Mouse (Mus musculus) kidney, postnatal 10 days (tissue): ENCODE data around the gene Stradb.
"Not testable (repeated sequence)": the region's sequence is repeated elsewhere in the genome, so short reads cannot be mapped to it uniquely, and the experiment has no call there.

Experiments
- DNase-seq: peaks from one replicate; pipeline ENCODE4 v3.0.0; 2021; ENCODE audit warnings: mixed read lengths

Gene Stradb

DNA sequence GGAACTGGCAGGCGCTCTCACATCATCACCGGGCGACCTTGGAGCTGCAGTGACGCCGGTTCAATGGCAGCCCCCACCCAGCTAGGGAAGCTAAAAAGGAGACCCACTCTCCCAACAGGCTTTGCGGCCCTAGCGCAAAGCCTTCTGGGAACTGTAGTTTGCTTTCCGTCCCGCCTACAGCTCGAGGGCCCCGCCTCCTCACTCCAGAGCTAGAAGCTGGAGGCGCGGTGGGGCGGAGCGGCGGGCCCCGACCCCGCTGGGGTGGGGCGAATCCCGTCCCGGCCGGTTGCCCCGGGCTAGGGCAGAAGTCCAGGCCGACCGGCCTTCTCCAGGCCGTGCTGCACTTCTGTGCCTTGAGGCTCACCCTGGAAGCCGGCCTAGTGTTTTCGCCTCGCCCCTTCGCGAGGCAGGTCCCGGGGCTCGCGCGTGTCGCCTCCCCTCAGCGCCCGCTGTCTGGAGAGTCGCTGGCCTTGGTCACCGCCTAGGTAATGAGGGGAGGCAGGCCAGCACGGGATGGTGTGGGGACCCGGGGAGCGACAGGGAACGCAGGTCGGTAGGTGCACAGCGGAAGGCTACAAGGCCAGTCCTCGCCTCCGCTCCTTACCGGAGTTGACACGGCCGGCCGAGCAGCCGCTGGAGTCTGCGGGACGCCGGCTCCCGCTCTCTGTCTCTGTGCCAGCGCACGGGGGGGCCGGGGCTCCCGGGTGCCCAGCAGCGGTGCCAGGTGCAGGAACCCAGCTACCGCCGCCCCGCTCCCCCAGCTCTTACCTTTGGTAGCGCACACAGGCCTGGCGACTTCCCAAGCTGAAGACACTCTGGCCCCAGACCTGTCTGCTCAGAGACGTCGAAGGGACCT is at the start of gene Stradb, which contains the start of gene Trak2:
Stradb (plus strand) TSS at position 157 of the 856 bp plus-strand sequence.
Trak2 (minus strand) TSS at position 65 of the 856 bp plus-strand sequence.
- DNase-seq, result peak; percentile 97

- no peak for DNase-seq
Measured at GRCm38 (mm10) chr1:58926664-58927063, 46.7 kb upstream of the Stradb start.

DNA sequence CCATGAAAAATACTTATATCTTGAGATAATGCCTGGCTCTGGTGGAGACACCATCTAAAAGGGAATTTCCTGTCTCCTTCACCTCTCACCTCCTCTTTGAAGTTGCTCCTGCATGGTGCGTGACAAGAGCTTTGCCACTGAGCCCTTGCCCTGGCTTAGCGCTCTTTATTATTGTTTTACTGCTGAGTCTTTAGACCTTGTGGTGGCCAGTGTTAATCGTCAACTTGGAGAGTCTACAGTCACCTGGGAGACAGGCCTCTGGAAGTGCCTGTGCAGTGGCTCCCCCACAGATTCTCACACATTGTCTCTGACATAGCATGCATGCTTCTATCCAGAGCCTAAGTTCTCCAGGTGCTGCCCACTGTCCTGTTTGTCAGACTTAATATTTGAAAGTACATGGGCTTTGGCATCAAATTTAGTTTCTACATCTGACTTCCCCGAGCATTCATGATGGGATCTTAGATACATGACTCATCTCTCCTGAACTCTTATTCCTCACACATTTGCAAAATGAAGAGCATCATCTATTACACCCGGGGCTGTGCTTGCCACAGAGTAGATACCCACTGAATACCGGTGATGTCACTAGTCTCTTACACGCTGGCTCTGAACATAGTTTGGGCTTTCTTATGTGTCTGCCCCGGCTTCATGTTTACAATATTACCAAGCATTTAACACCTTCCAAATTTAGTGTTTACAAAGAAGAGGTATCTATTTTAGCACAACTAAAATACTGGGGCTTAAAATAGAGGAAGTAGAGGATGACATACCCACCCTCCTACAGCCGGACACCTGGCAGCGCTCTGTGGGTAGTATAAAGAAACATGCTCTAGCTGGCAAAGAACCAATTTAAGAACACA is 36.3 kb upstream of the Stradb start:
- peak; percentile 42 for DNase-seq

DNA sequence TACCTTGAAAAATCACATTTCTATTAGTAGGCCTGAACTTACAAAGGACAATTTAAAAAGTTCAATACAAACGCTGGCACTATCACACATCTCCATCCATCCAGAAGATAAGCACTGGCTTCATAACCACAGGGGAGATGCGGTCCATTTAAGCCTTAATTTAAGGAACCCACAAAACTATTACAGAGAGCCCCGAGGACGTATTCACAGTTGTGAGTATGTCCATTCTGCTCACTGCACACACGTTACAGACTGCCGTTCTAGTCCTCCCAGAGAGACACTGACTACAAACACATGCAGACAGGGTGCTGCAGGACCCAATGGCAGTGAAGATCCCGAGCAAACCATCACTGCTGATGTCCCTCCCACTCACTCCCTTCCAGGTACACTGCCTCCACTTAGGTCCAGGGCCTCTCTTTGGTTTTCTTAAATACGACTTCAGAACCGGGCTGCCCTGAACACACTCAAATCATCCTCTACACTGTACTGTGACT is 35.7 kb upstream of the Stradb start:
- DNase-seq, result no peak

DNA sequence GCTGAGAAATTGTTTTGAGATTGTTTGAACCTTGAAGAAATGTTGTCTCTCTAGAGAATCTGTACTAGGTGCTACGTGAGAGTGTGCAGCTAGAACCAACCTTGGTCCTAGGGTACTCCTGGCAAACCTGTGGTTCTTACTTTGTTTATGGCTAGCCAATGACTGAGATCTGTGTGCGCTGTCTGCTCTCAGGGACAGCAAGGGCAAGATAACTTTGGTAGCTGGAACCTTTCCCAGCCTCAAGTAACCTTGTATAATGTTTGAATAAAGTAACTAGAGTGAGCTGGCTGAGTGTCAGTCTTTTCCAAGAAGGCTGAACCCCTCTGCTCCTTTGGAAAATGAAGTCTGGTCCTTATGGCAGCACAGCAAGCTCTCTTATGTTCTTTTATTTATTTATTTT is 27.8 kb upstream of the Stradb start:
- no peak for DNase-seq

GRCm38 (mm10) chr1:58945960-58946670 is 27.2 kb upstream of the Stradb start:
- DNase-seq, result no peak

GRCm38 (mm10) chr1:58946718-58947117 is 26.6 kb upstream of the Stradb start:
- DNase-seq, result no peak

DNA sequence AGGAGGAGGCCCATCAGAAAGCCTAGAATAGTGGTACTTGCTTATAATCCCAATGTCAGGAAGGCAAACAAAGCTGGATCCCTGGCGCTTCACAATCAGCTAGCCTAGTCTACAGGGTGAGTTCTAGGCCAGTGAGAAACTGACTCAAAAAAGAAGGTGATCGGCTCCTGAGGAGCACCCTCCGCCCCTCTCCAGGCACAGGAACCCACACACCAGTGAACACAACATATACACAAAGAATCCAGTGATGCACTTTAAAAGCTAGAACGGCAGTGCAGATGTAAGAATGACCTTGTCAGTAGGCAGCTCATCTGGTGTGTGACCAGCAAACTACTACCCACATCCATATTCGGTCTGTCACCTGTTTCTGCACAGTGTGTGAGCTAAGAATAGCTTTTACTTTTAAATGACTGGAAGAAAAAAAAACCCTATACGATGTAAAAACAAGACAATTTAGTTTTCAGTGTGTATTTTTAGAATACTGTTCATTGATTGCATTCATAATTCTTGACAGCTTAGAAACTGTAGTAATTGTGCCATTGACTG is 23.7 kb upstream of the Stradb start:
- no peak for DNase-seq

GRCm38 (mm10) chr1:58950899-58951648 is 22.2 kb upstream of the Stradb start:
- DNase-seq, result peak; percentile 74

DNA sequence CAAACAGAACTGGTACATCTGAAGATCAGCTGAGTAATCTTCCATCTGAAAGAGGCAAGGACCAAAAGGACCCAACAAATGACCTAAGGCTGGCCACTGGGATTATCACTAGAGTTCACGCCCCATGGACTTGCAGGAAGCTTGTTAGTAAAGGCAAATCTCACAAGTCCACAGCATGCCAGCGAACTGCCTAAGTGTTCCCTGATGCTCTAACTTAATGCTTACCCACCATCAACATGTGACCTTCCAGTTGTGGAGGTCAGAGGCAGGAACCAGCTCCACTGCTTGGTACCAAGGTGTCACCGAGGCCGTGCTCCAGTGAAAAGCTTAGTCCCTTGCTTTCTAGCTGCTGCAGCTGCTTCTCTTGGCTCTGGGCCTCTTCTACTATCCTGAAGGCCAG is 21.5 kb upstream of the Stradb start:
- DNase-seq, result no peak

- DNase-seq, result no peak
Measured at GRCm38 (mm10) chr1:58952526-58952925, 20.8 kb upstream of the Stradb start.

DNA sequence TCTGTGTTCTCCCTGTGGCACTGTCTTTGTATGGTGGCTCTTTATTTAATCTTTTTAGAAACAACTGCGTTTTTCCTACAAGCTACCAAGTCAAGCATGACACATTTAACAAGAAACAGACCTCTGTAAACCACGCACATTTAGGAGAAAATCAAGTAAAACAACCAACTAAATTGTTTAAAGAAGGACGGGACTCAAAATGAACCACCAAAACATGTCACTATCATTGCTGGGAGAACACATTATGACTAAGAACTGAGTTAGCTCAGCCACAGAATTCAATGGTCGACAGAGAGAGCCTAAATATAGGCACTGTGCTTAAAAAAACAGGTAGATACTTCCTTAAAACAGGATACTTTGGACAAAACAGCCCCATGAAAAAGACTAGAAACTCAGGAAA is 20.3 kb upstream of the Stradb start:
- no peak for DNase-seq

- no peak for DNase-seq
Measured at GRCm38 (mm10) chr1:58953686-58954434, 19.5 kb upstream of the Stradb start.

- no peak for DNase-seq
Measured at GRCm38 (mm10) chr1:58954578-58955410, 18.5 kb upstream of the Stradb start.

DNA sequence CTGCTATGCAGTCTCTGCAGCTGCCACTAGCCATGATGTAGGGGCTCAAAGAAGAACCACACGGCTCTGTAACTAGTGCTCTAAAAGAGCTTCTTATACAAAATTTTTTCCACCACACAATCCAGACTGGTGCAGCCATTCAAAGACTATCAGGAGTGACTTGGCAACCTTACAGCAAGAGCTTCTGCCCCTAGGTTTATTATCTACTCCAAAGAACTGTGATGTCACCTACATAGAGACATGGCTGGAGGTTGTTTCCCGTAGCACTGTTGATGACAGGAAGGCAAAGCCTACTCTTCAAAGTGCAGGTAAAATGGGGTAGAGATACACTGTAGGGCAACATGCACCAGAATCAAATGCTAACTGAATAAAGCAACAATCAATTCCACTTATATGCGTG is 17.6 kb upstream of the Stradb start:
- no peak for DNase-seq

- DNase-seq, result peak; percentile 55
Measured at GRCm38 (mm10) chr1:58956229-58956628, 17.1 kb upstream of the Stradb start.

DNA sequence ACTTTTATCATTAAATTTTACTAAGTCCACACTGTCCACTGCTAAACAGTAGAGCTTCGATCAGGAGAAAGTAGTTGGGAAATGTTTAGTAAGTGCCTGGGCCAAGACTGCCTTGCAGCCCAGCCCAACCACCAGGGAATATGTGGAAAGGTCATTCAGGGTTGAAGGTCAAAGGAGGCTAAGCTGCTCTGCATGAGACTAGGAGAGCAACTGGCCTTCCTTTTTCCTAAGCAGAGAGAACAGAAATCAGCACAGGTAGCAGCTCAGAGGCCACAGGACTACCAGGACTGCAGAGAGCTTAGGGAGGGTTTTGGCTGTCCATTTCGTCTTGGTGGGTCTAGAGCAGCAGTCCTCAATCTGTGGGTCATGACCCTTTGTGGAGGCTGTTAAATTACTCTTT is 15.4 kb upstream of the Stradb start:
- no peak for DNase-seq

DNA sequence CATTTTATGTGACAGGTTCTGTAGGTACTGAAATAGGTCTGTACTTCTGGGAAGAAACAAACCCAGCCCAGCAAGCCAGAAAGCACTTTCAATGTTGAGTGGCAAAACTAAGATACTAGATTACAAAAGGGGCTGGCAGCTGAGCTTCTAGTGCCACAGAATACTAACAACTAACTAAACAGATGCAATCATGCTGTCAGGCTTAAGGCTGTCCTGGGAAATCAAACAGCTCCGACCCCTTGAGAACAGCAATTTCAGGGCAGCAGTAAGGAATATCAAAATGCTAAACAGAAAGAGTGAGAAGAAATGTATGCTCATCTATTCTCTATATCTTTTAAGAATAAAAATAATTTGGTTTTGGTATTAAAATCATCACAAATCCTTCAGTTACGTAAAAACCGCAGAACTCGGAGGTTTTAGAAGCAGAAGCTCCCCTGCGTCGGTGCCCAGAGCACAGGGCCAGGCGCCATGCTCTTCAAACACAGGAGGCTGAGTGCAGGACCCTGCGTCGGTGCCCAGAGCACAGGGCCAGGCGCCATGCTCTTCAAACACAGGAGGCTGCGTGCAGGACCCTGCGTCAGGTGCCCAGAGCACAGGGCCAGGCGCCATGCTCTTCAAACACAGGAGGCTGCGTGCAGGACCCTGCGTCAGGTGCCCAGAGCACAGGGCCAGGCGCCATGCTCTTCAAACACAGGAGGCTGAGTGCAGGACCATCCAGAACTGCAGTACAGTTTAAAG is 14.4 kb upstream of the Stradb start:
- not testable (repeated sequence) for DNase-seq

DNA sequence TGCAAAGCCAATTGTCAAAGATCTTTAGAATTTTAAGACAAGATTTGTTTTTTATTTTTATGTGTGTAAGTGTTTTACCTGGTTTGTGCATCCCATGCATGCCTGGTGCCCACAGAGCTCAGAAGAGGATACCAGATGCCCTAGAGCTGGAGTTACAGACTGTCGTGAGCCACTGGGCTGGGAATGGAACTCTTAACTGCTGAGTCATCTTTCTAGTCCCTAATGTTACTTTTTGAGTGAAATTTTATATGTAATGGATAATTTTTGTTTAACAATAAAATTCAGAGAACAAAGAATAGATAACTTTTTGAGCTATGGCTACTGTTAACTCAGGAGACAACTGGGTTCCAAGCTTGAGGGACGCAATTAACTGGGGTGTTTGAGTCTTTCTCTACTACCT is 13.6 kb upstream of the Stradb start:
- DNase-seq, result no peak
